Mouse (Mus musculus): ENCODE results near the gene Snx13.

DNA sequence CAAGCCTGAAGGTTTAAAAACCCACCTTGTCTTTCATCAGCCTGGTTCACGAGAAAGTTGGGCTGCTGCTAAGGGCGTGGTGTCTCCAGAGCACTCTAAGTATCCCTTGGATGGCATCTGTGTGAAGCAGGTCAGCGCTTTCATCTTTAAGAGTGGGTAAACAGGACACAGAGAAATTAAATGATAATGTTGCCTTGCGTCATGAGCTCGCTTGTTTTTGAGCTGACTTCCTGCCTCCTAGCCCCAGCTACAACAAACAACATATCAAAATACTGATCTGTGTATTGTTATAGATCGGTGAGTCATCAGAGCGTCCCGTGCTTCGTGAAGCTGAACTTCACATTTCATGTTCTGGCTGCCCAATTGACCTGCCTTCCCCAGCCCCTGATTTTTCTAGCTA is 25.7 kb upstream of the Snx13 start:
- TF ChIP-seq TAL1 (IDR thresholded peaks at IDR 0.05; ENCODE audit: low read length) = no peak
- no peak for TF ChIP-seq GATA1 (IDR thresholded peaks at IDR 0.05; ENCODE audit: low read length)

All from erythroblast, embryonic 14.5 days (primary cell).